Mouse (Mus musculus) heart, postnatal 0 days (tissue): ENCODE data around the gene Pld3. TPM values are rescaled to one million over a fixed set of nuclear protein-coding genes. Genes with fewer than 3 reads are reported as not detected.

Source experiments
- ATAC-seq: fragments of 200-750 bp; cut with Nextera tagmentation; 2 replicates; pipeline ENCODE4 v1.8.0; 2017; ENCODE audit warnings: low read depth, moderate number of reproducible peaks, moderate library complexity; ENCODE audit not compliant: insufficient read depth
- DNase-seq: peaks from one replicate; pipeline ENCODE4 v3.0.0-alpha.2; 2016; ENCODE audit warnings: low spot score
- H3K27ac ChIP-seq: fragments of 300-500 bp; sonication (generic); 2 replicates; pipeline ENCODE4 v1.5.1; 2014; ENCODE audit warnings: low read depth, mild to moderate bottlenecking
- H3K27me3 ChIP-seq: fragments of 300-500 bp; sonication (generic); 2 replicates; pipeline ENCODE4 v1.6.1; 2014; ENCODE audit warnings: low read length, mixed read lengths; ENCODE audit not compliant: control insufficient read depth, insufficient read depth
- H3K36me3 ChIP-seq: fragments of 300-500 bp; sonication (generic); replicated peaks from 2 replicates; pipeline ENCODE4 v1.6.1; 2014; ENCODE audit warnings: low read length, mixed read lengths; ENCODE audit not compliant: control insufficient read depth, insufficient read depth
- H3K4me1 ChIP-seq: fragments of 300-500 bp; sonication (generic); 2 replicates; pipeline ENCODE4 v1.6.1; 2014; ENCODE audit warnings: antibody characterized with exemption; ENCODE audit not compliant: control insufficient read depth, insufficient read depth
- H3K4me2 ChIP-seq: fragments of 300-500 bp; sonication (generic); 2 replicates; pipeline ENCODE4 v1.6.1; 2014; ENCODE audit warnings: low read depth, mild to moderate bottlenecking, low read length, moderate library complexity
- H3K4me3 ChIP-seq: fragments of 300-500 bp; sonication (generic); 2 replicates; pipeline ENCODE4 v1.5.1; 2014; ENCODE audit warnings: low read depth, low read length
- H3K9ac ChIP-seq: fragments of 300-500 bp; sonication (generic); replicated peaks from 2 replicates; pipeline ENCODE4 v1.6.1; 2014; ENCODE audit warnings: low read depth, low read length, mixed read lengths
- H3K9me3 ChIP-seq: fragments of 300-500 bp; sonication (generic); replicated peaks from 2 replicates; pipeline ENCODE4 v1.6.1; 2016; ENCODE audit warnings: low read length; ENCODE audit not compliant: control insufficient read depth
- CTCF ChIP-seq: IDR thresholded peaks from 2 replicates; pipeline ENCODE4 v1.5.1; 2016; ENCODE audit warnings: antibody characterized with exemption, control low read depth, low read depth
- EP300 ChIP-seq: IDR thresholded peaks from 2 replicates; pipeline ENCODE4 v1.6.1; 2016; ENCODE audit warnings: antibody characterized with exemption, low read depth
- WGBS: fragments of 180-500 bp; shearing (Covaris S2); extraction: QIAGEN DNeasy Blood & Tissue Kit; methylation state at CpG from one replicate; pipeline ENCODE4 v1.1.7; 2014; 5-methylcytosine and 5-hydroxymethylcytosine counted together
- polyA plus RNA-seq: library from polyadenylated mRNA; unstranded; fragments of >200 nt; fragmentation: Nextera tagmentation; extraction: Ambion mirVana; gene quantifications from 2 replicates; pipeline ENCODE4 v1.2.1, GENCODE M21; 2015
- total RNA-seq: library from RNA; depleted of rRNA; stranded (reverse); fragments of >200 nt; gene quantifications from 2 replicates; pipeline ENCODE4 v1.2.3, GENCODE M21; 2014; ENCODE audit warnings: low replicate concordance

Gene Pld3
- total and polyA plus RNA-seq, 2 experiments from 2014 or later: 38.9 to 58.5 TPM

DNA sequence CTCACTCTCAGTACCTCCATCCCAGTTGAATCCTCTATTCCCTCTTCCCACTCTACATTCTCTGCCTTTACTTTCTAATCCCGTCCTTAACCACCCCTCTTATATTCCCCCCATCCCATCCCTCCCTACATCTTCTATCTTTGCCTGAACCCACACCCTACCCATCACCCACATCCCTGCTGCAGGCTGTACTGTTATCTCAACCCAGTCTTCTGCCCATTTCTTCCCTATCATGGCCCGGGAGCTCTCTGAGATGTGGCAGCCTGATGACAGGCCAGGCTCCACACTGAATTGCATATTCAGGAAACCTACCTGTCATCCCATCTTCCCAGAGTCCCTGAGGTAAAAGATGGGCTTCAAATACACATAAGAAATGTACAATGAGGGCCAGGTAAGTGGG is 14.2 kb downstream of the Pld3 start:
- Histone ChIP-seq H3K9me3 (no peaks in the 10 kb centered on the region), H3K4me2 (no peak overlapping the region), H3K27ac (no peak overlapping the region), H3K4me1 (peaks cover 10% of the 10 kb centered on the region), H3K36me3 (peaks cover 25% of the 10 kb centered on the region; the same call in 1 of the 2 replicates), H3K9ac (no peak overlapping the region), H3K27me3 (no peaks in the 10 kb centered on the region), H3K4me3 (no peak overlapping the region)
- TF ChIP-seq EP300 (no peak), CTCF (no peak)
- 77% methylated on average over 2 of the region's 2 CpGs for WGBS
- DNase-seq (no peak), ATAC-seq (no peak)

DNA sequence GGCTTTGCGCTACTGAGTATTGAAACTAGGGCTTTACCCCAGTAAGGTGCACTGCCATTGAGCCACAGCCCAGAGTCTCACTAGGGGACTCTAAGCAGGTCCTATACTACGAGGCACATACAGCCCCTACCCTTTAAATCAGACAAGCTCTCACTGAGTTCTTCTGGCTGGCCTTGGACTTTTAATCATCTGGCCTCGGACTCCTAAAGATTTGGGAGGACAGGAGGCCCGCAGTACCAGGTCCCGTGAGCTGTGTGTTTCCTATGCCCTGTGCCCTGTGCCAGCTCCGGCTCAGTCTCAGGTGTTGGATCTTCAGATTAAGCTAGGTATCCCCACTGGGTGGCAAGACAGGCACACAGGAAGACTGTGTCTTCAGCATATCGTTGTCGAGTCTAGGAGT is 15.0 kb downstream of the Pld3 start:
- H3K9me3 ChIP-seq: no peaks in the 10 kb centered on the region
- ATAC-seq: no peak
- peaks cover 25% of the 10 kb centered on the region; the same call in 1 of the 2 replicates for H3K36me3 ChIP-seq
- H3K27me3 ChIP-seq: no peaks in the 10 kb centered on the region
- peaks cover 8% of the 10 kb centered on the region; the same call in 1 of the 2 replicates for H3K4me1 ChIP-seq
- no peak overlapping the region for H3K27ac ChIP-seq
- TF ChIP-seq EP300 (no peak), CTCF (no peak)
- H3K9ac ChIP-seq: no peak overlapping the region
- H3K4me3 ChIP-seq: no peak overlapping the region
- DNase-seq: no peak
- H3K4me2 ChIP-seq: no peak overlapping the region
- WGBS: 89% methylated on average over 8 of the region's 8 CpGs

DNA sequence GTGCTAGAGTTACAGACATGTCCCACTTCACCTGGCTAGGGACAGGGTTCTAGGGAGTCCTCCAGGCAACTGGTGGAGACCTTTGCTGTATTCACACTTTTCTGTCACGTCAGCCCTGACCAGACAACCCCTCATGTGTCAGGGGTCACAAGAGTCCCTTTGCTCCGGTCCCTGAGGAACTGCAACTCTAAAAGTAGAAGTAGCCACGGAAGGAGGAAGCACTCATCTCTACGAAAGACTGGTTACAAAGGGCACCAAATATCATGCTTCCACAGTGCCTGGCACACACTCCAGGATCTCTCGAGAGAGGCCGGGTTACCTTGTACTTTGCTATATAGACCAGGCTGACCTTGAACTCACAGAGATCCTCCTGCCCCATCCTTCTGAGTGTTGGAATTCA is 16.4 kb downstream of the Pld3 start:
- H3K4me2 ChIP-seq: no peak overlapping the region
- 84% methylated on average over 6 of the region's 6 CpGs for WGBS
- no peak for ATAC-seq
- no peak overlapping the region for H3K27ac ChIP-seq
- H3K9me3 ChIP-seq: no peaks in the 10 kb centered on the region
- H3K4me3 ChIP-seq: no peak overlapping the region
- no peaks in the 10 kb centered on the region for H3K4me1 ChIP-seq
- H3K27me3 ChIP-seq: no peaks in the 10 kb centered on the region
- TF ChIP-seq EP300 (no peak), CTCF (no peak)
- no peak overlapping the region for H3K9ac ChIP-seq
- H3K36me3 ChIP-seq: peaks cover 38% of the 10 kb centered on the region; the same call in 1 of the 2 replicates
- no peak for DNase-seq

DNA sequence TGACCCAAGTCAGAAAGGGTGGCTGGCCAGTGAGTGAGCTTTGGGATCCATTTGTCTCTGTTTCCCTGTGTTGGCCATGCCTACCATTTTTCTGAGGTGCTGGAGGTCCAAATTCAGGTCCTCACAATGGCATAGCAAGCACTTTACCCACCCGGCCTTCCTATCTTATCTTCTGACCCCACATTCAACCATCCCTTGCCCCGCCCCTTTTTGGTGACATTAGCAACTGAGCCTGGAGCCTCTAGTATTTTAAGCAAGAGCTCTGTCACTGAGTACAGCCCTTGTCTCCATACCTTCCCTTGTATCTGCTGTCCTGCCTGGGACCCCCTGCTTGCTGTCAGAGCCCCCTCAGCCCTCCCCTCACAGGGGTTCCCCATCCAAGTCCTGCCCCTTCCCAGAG is 17.6 kb downstream of the Pld3 start:
- TF ChIP-seq CTCF (no peak), EP300 (no peak)
- Histone ChIP-seq H3K4me3 (no peak overlapping the region), H3K4me1 (no peaks in the 10 kb centered on the region), H3K9me3 (no peaks in the 10 kb centered on the region), H3K9ac (no peak overlapping the region), H3K4me2 (no peak overlapping the region), H3K27me3 (no peaks in the 10 kb centered on the region), H3K27ac (no peak overlapping the region), H3K36me3 (peaks cover 43% of the 10 kb centered on the region; the same call in 1 of the 2 replicates)
- ATAC-seq (no peak), DNase-seq (no peak)
- 64% methylated on average over 2 of the region's 2 CpGs for WGBS

DNA sequence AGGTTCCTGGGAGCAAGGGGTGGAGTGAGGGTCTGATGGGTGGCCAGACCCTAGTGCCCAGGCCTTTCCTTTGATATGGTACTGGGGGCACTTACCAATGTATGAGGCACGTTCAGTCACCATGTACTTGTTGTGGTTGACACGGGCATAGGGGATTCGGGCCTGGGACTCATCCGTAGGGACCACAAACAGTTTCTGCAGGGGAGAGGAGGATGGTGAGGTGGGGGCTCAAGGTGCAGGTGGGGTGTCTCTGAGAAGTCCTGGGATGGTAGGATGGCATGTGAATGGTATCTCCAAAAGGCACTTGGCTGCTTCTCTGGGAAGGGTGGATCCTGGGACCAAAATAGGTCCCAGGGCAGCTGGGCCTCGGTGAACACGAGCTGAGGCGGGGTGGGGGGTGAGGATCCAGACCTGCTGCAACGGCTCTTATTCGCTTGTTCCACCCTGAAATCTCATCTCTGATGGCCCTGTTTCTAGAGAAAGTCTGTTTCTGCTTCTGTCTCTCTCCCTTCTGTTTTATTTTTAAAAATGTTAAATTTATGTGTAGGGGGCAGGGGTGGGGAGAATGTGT is 20.5 kb downstream of the Pld3 start:
- no peak overlapping the region for H3K4me2 ChIP-seq
- peaks cover 36% of the 10 kb centered on the region; the same call in 1 of the 2 replicates for H3K36me3 ChIP-seq
- no peak overlapping the region for H3K4me3 ChIP-seq
- no peaks in the 10 kb centered on the region for H3K9me3 ChIP-seq
- H3K27ac ChIP-seq: no peak overlapping the region
- no peaks in the 10 kb centered on the region for H3K27me3 ChIP-seq
- no peak for ATAC-seq
- 60% methylated on average over 9 of the region's 9 CpGs for WGBS
- H3K4me1 ChIP-seq: no peaks in the 10 kb centered on the region
- no peak for DNase-seq
- H3K9ac ChIP-seq: no peak overlapping the region; the same call in 1 of the 2 replicates
- TF ChIP-seq CTCF (no peak), EP300 (no peak)

DNA sequence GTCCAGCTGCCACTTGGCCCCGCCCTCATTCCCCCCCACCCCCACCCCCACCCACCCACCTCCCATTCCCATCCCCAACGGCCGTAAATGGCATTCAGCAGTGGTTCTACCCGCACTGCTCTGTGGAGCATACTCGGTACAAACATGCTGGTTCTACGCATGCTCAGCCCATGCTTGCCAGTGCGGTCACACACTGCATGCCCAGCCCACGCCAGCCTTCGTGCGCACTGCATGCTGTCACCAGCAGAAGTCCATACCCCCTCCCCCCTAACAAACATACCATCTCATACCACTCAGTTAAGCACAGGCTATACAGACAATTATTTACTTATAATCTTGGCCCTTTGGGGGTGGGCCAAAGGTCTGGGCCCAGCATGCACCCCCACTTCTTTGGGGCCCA is 21.3 kb downstream of the Pld3 start:
- Histone ChIP-seq H3K27me3 (no peaks in the 10 kb centered on the region), H3K9me3 (no peaks in the 10 kb centered on the region), H3K4me2 (no peak overlapping the region), H3K36me3 (peaks cover 34% of the 10 kb centered on the region; the same call in 1 of the 2 replicates), H3K4me3 (no peak overlapping the region), H3K27ac (no peak overlapping the region), H3K4me1 (no peaks in the 10 kb centered on the region), H3K9ac (no peak overlapping the region)
- DNase-seq: no peak
- no peak for TF ChIP-seq CTCF
- no peak for TF ChIP-seq EP300
- WGBS: 88% methylated on average over 10 of the region's 10 CpGs
- ATAC-seq: no peak
